ENCODE assay signal across 24 mouse cellular contexts in the genomic region with DNA sequence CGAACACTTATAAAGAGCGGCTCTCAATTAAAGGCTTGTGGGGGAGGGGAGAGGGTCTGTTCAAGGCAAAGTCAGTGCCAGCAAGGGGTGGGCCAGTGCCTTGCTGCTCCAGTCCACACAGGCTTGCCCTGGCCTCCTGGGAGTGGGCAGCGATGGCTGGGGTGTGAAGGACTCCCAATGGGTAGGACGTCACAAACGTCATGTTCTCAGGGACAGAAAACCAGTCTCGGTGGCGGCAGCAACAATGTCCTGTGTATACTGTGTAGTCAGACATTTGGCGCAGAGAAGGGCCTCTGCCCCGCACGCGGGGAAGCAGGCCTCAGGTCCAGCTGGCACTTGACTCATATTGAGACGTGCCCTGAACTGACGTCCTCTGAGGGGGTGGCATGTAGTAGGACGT. TPM values are rescaled to one million over a fixed set of nuclear protein-coding genes. Genes with fewer than 3 reads are reported as not detected.
A peak's percentile ranks its signal among the peaks of the same experiment; 100 is the strongest.
DNase-seq lines count a peak whose midpoint lies in the region; ATAC-seq and TF ChIP-seq lines count a peak whose summit lies in the region.
"Had no signal": no experiment of that assay in that cellular context is flagged by ENCODE, and none has a peak within 500 bp of the region (broad histone marks: within the 10 kb centered on the region; RNA-seq: fewer than 3 reads in every experiment).

No protein-coding gene starts in this region.

- peak overlapping the region; percentile 57 for H3K27ac ChIP-seq in hindbrain, embryonic 15.5 days (replicated peaks)
- no peak overlapping the region for H3K27ac ChIP-seq in hindbrain, embryonic 11.5 days (ENCODE audit: low read depth, low read length)
- no peak overlapping the region for H3K27ac ChIP-seq in midbrain, embryonic 15.5 days
- H3K27ac ChIP-seq in midbrain, embryonic 11.5 days (ENCODE audit: low read depth, low read length): no peak overlapping the region
- no peak overlapping the region for H3K27ac ChIP-seq in stomach, postnatal 0 days (replicated peaks)
- H3K27ac ChIP-seq: embryonic facial prominence, embryonic 13.5 days; heart, embryonic 13.5 days; intestine, embryonic 15.5 days had no signal

- H3K4me2 ChIP-seq in hindbrain, embryonic 15.5 days: no peak overlapping the region
- no peak overlapping the region for H3K4me2 ChIP-seq in hindbrain, embryonic 11.5 days (replicated peaks; ENCODE audit: low read depth, low read length)
- H3K4me2 ChIP-seq in midbrain, embryonic 15.5 days: no peak overlapping the region
- H3K4me2 ChIP-seq in midbrain, embryonic 11.5 days: no peak overlapping the region
- H3K4me2 ChIP-seq in stomach, postnatal 0 days (replicated peaks; ENCODE audit: low read depth): no peak overlapping the region
- H3K4me2 ChIP-seq: embryonic facial prominence, embryonic 13.5 days; heart, embryonic 13.5 days; intestine, embryonic 15.5 days had no signal

- no peak overlapping the region for H3K9ac ChIP-seq in hindbrain, embryonic 15.5 days
- no peak overlapping the region for H3K9ac ChIP-seq in hindbrain, embryonic 11.5 days (ENCODE audit: low read depth, low read length)
- H3K9ac ChIP-seq in midbrain, embryonic 15.5 days: no peak overlapping the region
- H3K9ac ChIP-seq in midbrain, embryonic 11.5 days (ENCODE audit: low read length): no peak overlapping the region
- no peak overlapping the region for H3K9ac ChIP-seq in stomach, postnatal 0 days (ENCODE audit: low read length)
- H3K9ac ChIP-seq: embryonic facial prominence, embryonic 13.5 days; heart, embryonic 13.5 days; intestine, embryonic 15.5 days had no signal

- no peak for TF ChIP-seq CTCF in stomach, postnatal 0 days (IDR thresholded peaks at IDR 0.05; ENCODE audit: low read depth)

- H3K36me3 ChIP-seq in hindbrain, embryonic 15.5 days: peaks cover 59% of the 10 kb centered on the region
- H3K36me3 ChIP-seq in hindbrain, embryonic 11.5 days (ENCODE audit: control insufficient read depth, insufficient read depth, low read length): peaks cover 24% of the 10 kb centered on the region
- peaks cover 59% of the 10 kb centered on the region for H3K36me3 ChIP-seq in midbrain, embryonic 15.5 days (replicated peaks)
- peaks cover 38% of the 10 kb centered on the region for H3K36me3 ChIP-seq in midbrain, embryonic 11.5 days (ENCODE audit: control insufficient read depth, insufficient read depth, low read length)
- H3K36me3 ChIP-seq in stomach, postnatal 0 days (ENCODE audit: control insufficient read depth, insufficient read depth, low read length): peaks cover 37% of the 10 kb centered on the region

- ATAC-seq in cerebellum, adult (ENCODE audit: insufficient number of reproducible peaks, low FRiP score, low TSS enrichment): no peak
- ATAC-seq in hindbrain, embryonic 15.5 days (ENCODE audit: low FRiP score, low read depth): peak; percentile 46; the same call in 1 of the 2 replicates
- ATAC-seq in hindbrain, embryonic 11.5 days (ENCODE audit: low FRiP score): no peak
- ATAC-seq in midbrain, embryonic 15.5 days (replicated peaks): 0 out of 2 replicates have a peak, but pooled peaks have one; percentile 23
- ATAC-seq in midbrain, embryonic 11.5 days (ENCODE audit: low FRiP score): no peak
- ATAC-seq in stomach, postnatal 0 days (ENCODE audit: low FRiP score, low TSS enrichment): peak; percentile 20; the same call in 1 of the 2 replicates
- ATAC-seq: forebrain, embryonic 16.5 days; intestine, embryonic 15.5 days had no signal

- 71% methylated on average over 14 of the region's 14 CpGs for WGBS in hindbrain, embryonic 15.5 days
- 89% methylated on average over 14 of the region's 14 CpGs for WGBS in hindbrain, embryonic 11.5 days
- 81% methylated on average over 14 of the region's 14 CpGs for WGBS in midbrain, embryonic 15.5 days
- WGBS in midbrain, embryonic 11.5 days: 92% methylated on average over 14 of the region's 14 CpGs
- WGBS in stomach, postnatal 0 days: 87% methylated on average over 14 of the region's 14 CpGs

- no peaks in the 10 kb centered on the region for H3K27me3 ChIP-seq in hindbrain, embryonic 15.5 days
- H3K27me3 ChIP-seq in hindbrain, embryonic 11.5 days (ENCODE audit: control insufficient read depth, insufficient read depth, low read length): no peaks in the 10 kb centered on the region
- no peaks in the 10 kb centered on the region for H3K27me3 ChIP-seq in midbrain, embryonic 15.5 days (replicated peaks)
- H3K27me3 ChIP-seq in midbrain, embryonic 11.5 days (ENCODE audit: control insufficient read depth, insufficient read depth, low read length): no peaks in the 10 kb centered on the region
- no peaks in the 10 kb centered on the region for H3K27me3 ChIP-seq in stomach, postnatal 0 days (ENCODE audit: control insufficient read depth, insufficient read depth, low read length)
- H3K27me3 ChIP-seq: embryonic facial prominence, embryonic 13.5 days; heart, embryonic 13.5 days; intestine, embryonic 15.5 days had no signal

- H3K4me1 ChIP-seq in hindbrain, embryonic 15.5 days (replicated peaks): no peaks in the 10 kb centered on the region
- no peaks in the 10 kb centered on the region for H3K4me1 ChIP-seq in hindbrain, embryonic 11.5 days (replicated peaks; ENCODE audit: control insufficient read depth, insufficient read depth, low read length)
- no peaks in the 10 kb centered on the region for H3K4me1 ChIP-seq in midbrain, embryonic 15.5 days
- no peaks in the 10 kb centered on the region for H3K4me1 ChIP-seq in midbrain, embryonic 11.5 days (ENCODE audit: control insufficient read depth, insufficient read depth, low read length)
- H3K4me1 ChIP-seq in stomach, postnatal 0 days (replicated peaks; ENCODE audit: control insufficient read depth, insufficient read depth): no peaks in the 10 kb centered on the region
- H3K4me1 ChIP-seq: embryonic facial prominence, embryonic 13.5 days; heart, embryonic 13.5 days; intestine, embryonic 15.5 days had no signal

- DNase-seq in cerebellum, adult 18-20 months: peak; percentile 26 to 31
- no peak for DNase-seq in hindbrain, embryonic 11.5 days (ENCODE audit: low spot score)
- DNase-seq in midbrain, embryonic 11.5 days (ENCODE audit: low spot score, missing footprints): no peak
- no peak for DNase-seq in stomach, postnatal 0 days (ENCODE audit: low spot score)
- no peak for DNase-seq in gastrocnemius, postnatal 14 days
- DNase-seq: adrenal gland, postnatal 25 days; heart, postnatal 36 days; kidney, adult 9 months; kidney, postnatal 25 days; liver; lung, postnatal 4 days; right cerebral cortex, postnatal 14 days; thymus, adult 18-20 months had no signal

- H3K9me3 ChIP-seq in hindbrain, embryonic 15.5 days: no peaks in the 10 kb centered on the region
- H3K9me3 ChIP-seq in hindbrain, embryonic 11.5 days (ENCODE audit: control insufficient read depth, low read length): no peaks in the 10 kb centered on the region
- no peaks in the 10 kb centered on the region for H3K9me3 ChIP-seq in midbrain, embryonic 15.5 days
- no peaks in the 10 kb centered on the region for H3K9me3 ChIP-seq in midbrain, embryonic 11.5 days (ENCODE audit: control insufficient read depth, low read length)
- H3K9me3 ChIP-seq in stomach, postnatal 0 days (ENCODE audit: control insufficient read depth, low read length): no peaks in the 10 kb centered on the region
- H3K9me3 ChIP-seq: embryonic facial prominence, embryonic 13.5 days; G1E; heart, embryonic 13.5 days; intestine, embryonic 15.5 days had no signal

- intact Hi-C loops in gastrocnemius, postnatal 14 days (cut with DNase I; ENCODE audit: low total_unique reads): loop anchor here (5.0 kb wide), 1 partner anchor 35 kb away; no protein-coding TSS in a partner anchor

- TF ChIP-seq EP300 in stomach, postnatal 0 days (optimal IDR thresholded peaks at IDR 0.05): no peak

- no peak overlapping the region for H3K4me3 ChIP-seq in hindbrain, embryonic 15.5 days
- H3K4me3 ChIP-seq in hindbrain, embryonic 11.5 days (ENCODE audit: low read depth, low read length): no peak overlapping the region
- no peak overlapping the region for H3K4me3 ChIP-seq in midbrain, embryonic 15.5 days
- H3K4me3 ChIP-seq in midbrain, embryonic 11.5 days (ENCODE audit: low read depth, low read length): no peak overlapping the region
- no peak overlapping the region for H3K4me3 ChIP-seq in stomach, postnatal 0 days (ENCODE audit: low read depth, low read length)
- H3K4me3 ChIP-seq: embryonic facial prominence, embryonic 13.5 days; heart, embryonic 13.5 days; intestine, embryonic 15.5 days; myocyte had no signal

RNA-seq across cellular contexts. Expression of a gene that starts 7.8 kb away (rescaled TPM):
- 0.19 and 0.39 TPM in 2 replicates for polyA plus RNA-seq in hindbrain, embryonic 15.5 days (2015; fragmentation: Nextera tagmentation; extraction: Ambion mirVana)
- polyA plus RNA-seq in hindbrain, embryonic 11.5 days (2014; fragmentation: Nextera tagmentation; extraction: Ambion mirVana): 0.14 and 0.20 TPM in 2 replicates
- 0.22 and 0.35 TPM in 2 replicates for polyA plus RNA-seq in midbrain, embryonic 15.5 days (2015; fragmentation: Nextera tagmentation; extraction: Ambion mirVana)
- polyA plus RNA-seq in midbrain, embryonic 11.5 days (2014; fragmentation: Nextera tagmentation; extraction: Ambion mirVana): 0.07 and 0.12 TPM in 2 replicates
- 45.6 and 48.8 TPM in 2 replicates for polyA plus RNA-seq in stomach, postnatal 0 days (2015; fragmentation: Nextera tagmentation; extraction: Ambion mirVana)
- total RNA-seq in gastrocnemius, postnatal 14 days (2021): under 1 TPM in 1 of 2 experiments, not detected in 1; 0.18 TPM
- total RNA-seq: adrenal gland, postnatal 25 days had no signal
- polyA plus RNA-seq: forebrain, embryonic 16.5 days; heart, embryonic 13.5 days; liver, embryonic 16.5 days had no signal

RNA-seq across cellular contexts. Expression of a gene that starts 30.5 kb away (rescaled TPM):
- 8.2 and 10.5 TPM in 2 replicates for polyA plus RNA-seq in hindbrain, embryonic 15.5 days (2015; fragmentation: Nextera tagmentation; extraction: Ambion mirVana)
- 20.3 and 24.7 TPM in 2 replicates for polyA plus RNA-seq in hindbrain, embryonic 11.5 days (2014; fragmentation: Nextera tagmentation; extraction: Ambion mirVana)
- polyA plus RNA-seq in midbrain, embryonic 15.5 days (2015; fragmentation: Nextera tagmentation; extraction: Ambion mirVana): 7.9 and 8.9 TPM in 2 replicates
- polyA plus RNA-seq in midbrain, embryonic 11.5 days (2014; fragmentation: Nextera tagmentation; extraction: Ambion mirVana): 21.4 and 21.9 TPM in 2 replicates
- 3.9 and 4.0 TPM in 2 replicates for polyA plus RNA-seq in stomach, postnatal 0 days (2015; fragmentation: Nextera tagmentation; extraction: Ambion mirVana)
- 10 to 100 TPM; 28.5 to 34.6 TPM for total RNA-seq in gastrocnemius, postnatal 14 days (2021)
- total RNA-seq: neutrophil, adult 5-6 weeks had no signal

Comparison
In these comparisons a context has a peak if more than half of its experiments do, and no peak if none do; other contexts are left out.
1. ATAC-seq: peak in hindbrain, embryonic 15.5 days (single experiment), midbrain, embryonic 15.5 days (single experiment) and stomach, postnatal 0 days (single experiment); none in cerebellum, adult (single experiment), hindbrain, embryonic 11.5 days (single experiment) and midbrain, embryonic 11.5 days (single experiment).
2. DNase-seq: peak in cerebellum, adult 18-20 months (2 of 2); none in hindbrain, embryonic 11.5 days (single experiment), midbrain, embryonic 11.5 days (single experiment), stomach, postnatal 0 days (single experiment) and gastrocnemius, postnatal 14 days (single experiment).
3. RNA of a gene that starts 7.8 kb away (polyA plus RNA-seq): 45.6 to 48.8 TPM in stomach, postnatal 0 days; 0.22 to 0.35 TPM in midbrain, embryonic 15.5 days, 0.14 to 0.20 TPM in hindbrain, embryonic 11.5 days, 0.19 to 0.39 TPM in hindbrain, embryonic 15.5 days and 0.07 to 0.12 TPM in midbrain, embryonic 11.5 days; every median in the first group is over 10 times any median in the second.